Mouse (Mus musculus): ENCODE data around the gene Grip1.

GRCm38 (mm10) chr10:119430240-119430639 is 23.4 kb upstream of the Grip1 start:
- TF ChIP-seq TCF12 (IDR thresholded peaks at IDR 0.05; ENCODE audit: insufficient read depth, poor library complexity, severe bottlenecking) (no peak), USF1 (IDR thresholded peaks at IDR 0.05; ENCODE audit: low read depth) (no peak), POLR2A (IDR thresholded peaks at IDR 0.05; ENCODE audit: insufficient read length, low read depth) (no peak), E2F4 (IDR thresholded peaks at IDR 0.05; ENCODE audit: insufficient read depth) (no peak), MYOD1 (IDR thresholded peaks at IDR 0.05; ENCODE audit: control insufficient read depth in 1 of 3, insufficient read length in 2 of 3, low read depth in 2 of 3) (no peak), MAX (IDR thresholded peaks at IDR 0.05; ENCODE audit: low read depth) (no peak)

All from myocyte (in vitro differentiated cells).